Mouse (Mus musculus): ENCODE measurements at regions not wholly inside any gene's neighbourhood (a gene's known extent, or its start where the extent isn't known, plus 50 kb on each side); places are given as distances from the start of the nearest gene placed in this dataset.

DNA sequence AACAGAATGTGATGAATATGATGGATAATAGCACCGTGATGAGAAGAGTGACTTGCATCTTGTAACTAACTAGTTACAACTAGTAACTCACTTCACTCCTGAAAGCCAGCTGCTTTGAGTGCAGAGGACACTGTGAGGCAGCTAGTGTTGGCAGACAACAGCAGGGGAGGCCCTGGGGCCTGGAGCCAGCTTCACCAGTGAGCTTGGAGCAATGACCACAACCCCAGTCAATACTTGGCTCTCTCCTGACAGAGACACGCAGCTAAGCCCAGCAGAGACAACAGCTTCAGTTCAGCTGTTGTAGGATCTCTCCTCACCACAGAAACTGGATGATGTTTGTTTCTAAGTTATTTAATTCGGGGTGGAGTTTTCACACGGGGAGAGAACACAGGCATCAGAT is 209.6 kb upstream of the N4bp1 start:
- H3K4me1 ChIP-seq = no peaks in the 10 kb centered on the region
- no peak overlapping the region for H3K4me2 ChIP-seq (replicated peaks)
- no peak overlapping the region for H3K27ac ChIP-seq (replicated peaks)
- H3K9me3 ChIP-seq = no peaks in the 10 kb centered on the region
- H3K9ac ChIP-seq (replicated peaks) = no peak overlapping the region
- 88% methylated on average over 4 of the region's 4 CpGs for WGBS
- H3K27me3 ChIP-seq = no peaks in the 10 kb centered on the region
- H3K36me3 ChIP-seq = no peaks in the 10 kb centered on the region
- H3K4me3 ChIP-seq = no peak overlapping the region
- no peak for ATAC-seq (ENCODE audit: low FRiP score, low read depth)

GRCm38 (mm10) chr8:87093716-87094115 is 208.7 kb upstream of the N4bp1 start:
- Histone ChIP-seq H3K4me1 (no peaks in the 10 kb centered on the region), H3K27me3 (no peaks in the 10 kb centered on the region), H3K9me3 (no peaks in the 10 kb centered on the region), H3K9ac (replicated peaks) (no peak overlapping the region), H3K4me2 (replicated peaks) (no peak overlapping the region), H3K36me3 (no peaks in the 10 kb centered on the region), H3K4me3 (no peak overlapping the region), H3K27ac (replicated peaks) (no peak overlapping the region)
- no peak for ATAC-seq (ENCODE audit: low FRiP score, low read depth)
- 79% methylated on average over 10 of the region's 10 CpGs for WGBS

- Histone ChIP-seq H3K9me3 (no peaks in the 10 kb centered on the region), H3K27ac (replicated peaks) (no peak overlapping the region), H3K4me3 (no peak overlapping the region), H3K4me1 (no peaks in the 10 kb centered on the region), H3K36me3 (no peaks in the 10 kb centered on the region), H3K4me2 (replicated peaks) (no peak overlapping the region), H3K27me3 (no peaks in the 10 kb centered on the region), H3K9ac (replicated peaks) (no peak overlapping the region)
- no peak for ATAC-seq (ENCODE audit: low FRiP score, low read depth)
- 88% methylated on average over 5 of the region's 5 CpGs for WGBS
Observed at GRCm38 (mm10) chr8:87093081-87093480, 208.0 kb upstream of the N4bp1 start.

DNA sequence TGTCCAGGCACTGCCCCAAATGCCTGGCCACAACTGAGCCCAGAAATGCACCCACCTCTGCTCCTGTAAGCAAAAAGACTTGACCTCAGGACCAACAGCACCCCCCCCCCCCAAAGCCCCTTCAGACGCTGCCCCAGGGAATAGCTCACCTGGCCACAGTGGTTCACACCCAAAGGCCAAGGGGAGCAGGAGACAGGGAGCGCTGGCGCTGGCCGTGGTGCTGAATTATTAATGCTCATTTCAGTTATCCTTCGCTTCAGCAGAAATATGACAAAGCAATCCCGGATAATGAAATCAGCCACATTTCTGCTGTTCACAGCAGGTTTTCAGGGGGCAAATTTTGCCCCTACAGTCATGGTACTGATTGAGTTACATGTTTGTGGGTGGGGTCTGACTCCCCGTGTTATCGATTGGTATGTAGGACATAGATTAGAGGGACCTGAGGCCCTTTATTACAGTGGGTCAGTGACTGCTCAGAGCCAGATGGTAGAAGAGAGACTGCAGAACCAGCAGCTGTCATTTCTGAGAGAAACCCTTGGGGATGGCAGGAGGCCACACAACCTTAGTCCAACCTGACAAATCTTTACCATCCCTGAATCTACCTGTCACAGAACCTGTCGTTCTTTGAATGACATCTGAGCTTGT is 202.5 kb upstream of the N4bp1 start:
- Histone ChIP-seq H3K27ac (replicated peaks) (peak overlapping the region; percentile 60), H3K36me3 (no peaks in the 10 kb centered on the region), H3K9me3 (no peaks in the 10 kb centered on the region), H3K27me3 (no peaks in the 10 kb centered on the region), H3K4me1 (0 out of 2 replicates have a peak, but pooled peaks cover 2% of the 10 kb centered on the region), H3K9ac (replicated peaks) (no peak overlapping the region), H3K4me2 (replicated peaks) (0 out of 2 replicates have a peak overlapping the region, but pooled peaks have one; percentile 7), H3K4me3 (no peak overlapping the region)
- 42% methylated on average over 9 of the region's 9 CpGs for WGBS
- no peak for ATAC-seq (ENCODE audit: low FRiP score, low read depth)

- Histone ChIP-seq H3K27ac (replicated peaks) (no peak overlapping the region), H3K9me3 (no peaks in the 10 kb centered on the region), H3K4me2 (replicated peaks) (no peak overlapping the region), H3K4me1 (no peaks in the 10 kb centered on the region; the same call in 1 of the 2 replicates), H3K27me3 (no peaks in the 10 kb centered on the region), H3K36me3 (no peaks in the 10 kb centered on the region), H3K4me3 (no peak overlapping the region), H3K9ac (replicated peaks) (no peak overlapping the region)
- WGBS = 71% methylated on average over 6 of the region's 6 CpGs
- no peak for ATAC-seq (ENCODE audit: low FRiP score, low read depth)
Observed at GRCm38 (mm10) chr8:87078260-87078659, 193.2 kb upstream of the N4bp1 start.

- Histone ChIP-seq H3K9ac (replicated peaks) (no peak overlapping the region), H3K4me1 (no peaks in the 10 kb centered on the region; the same call in 1 of the 2 replicates), H3K27me3 (no peaks in the 10 kb centered on the region), H3K36me3 (no peaks in the 10 kb centered on the region), H3K27ac (replicated peaks) (no peak overlapping the region), H3K4me3 (no peak overlapping the region), H3K9me3 (no peaks in the 10 kb centered on the region), H3K4me2 (replicated peaks) (no peak overlapping the region)
- 93% methylated on average over 4 of the region's 4 CpGs for WGBS
- no peak for ATAC-seq (ENCODE audit: low FRiP score, low read depth)
Observed at GRCm38 (mm10) chr8:87075921-87076320, 190.9 kb upstream of the N4bp1 start.

DNA sequence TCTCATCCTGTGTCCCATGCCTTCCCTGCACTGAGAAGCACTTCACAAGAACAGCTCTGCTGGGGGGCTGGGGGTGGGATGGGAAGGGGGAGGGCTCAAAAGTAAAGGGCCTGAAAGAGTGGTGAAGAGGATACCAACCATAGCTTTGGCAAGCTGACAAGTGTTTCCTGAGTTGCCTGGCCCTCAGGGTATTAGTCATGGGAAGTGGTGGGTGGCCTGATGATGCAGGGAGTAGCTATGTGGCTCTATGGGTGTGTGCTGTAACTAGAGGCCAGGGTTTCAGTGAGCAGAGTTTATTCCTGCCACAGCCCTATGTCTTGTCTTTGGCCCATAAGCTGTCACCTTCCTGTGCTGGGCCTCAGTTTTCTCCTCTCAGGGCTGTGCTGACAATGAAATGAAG is 186.2 kb upstream of the N4bp1 start:
- ATAC-seq (ENCODE audit: low FRiP score, low read depth) = no peak
- Histone ChIP-seq H3K27ac (replicated peaks) (no peak overlapping the region), H3K9ac (replicated peaks) (no peak overlapping the region), H3K36me3 (no peaks in the 10 kb centered on the region), H3K4me2 (replicated peaks) (no peak overlapping the region), H3K4me3 (no peak overlapping the region), H3K4me1 (no peaks in the 10 kb centered on the region), H3K9me3 (no peaks in the 10 kb centered on the region), H3K27me3 (no peaks in the 10 kb centered on the region)

DNA sequence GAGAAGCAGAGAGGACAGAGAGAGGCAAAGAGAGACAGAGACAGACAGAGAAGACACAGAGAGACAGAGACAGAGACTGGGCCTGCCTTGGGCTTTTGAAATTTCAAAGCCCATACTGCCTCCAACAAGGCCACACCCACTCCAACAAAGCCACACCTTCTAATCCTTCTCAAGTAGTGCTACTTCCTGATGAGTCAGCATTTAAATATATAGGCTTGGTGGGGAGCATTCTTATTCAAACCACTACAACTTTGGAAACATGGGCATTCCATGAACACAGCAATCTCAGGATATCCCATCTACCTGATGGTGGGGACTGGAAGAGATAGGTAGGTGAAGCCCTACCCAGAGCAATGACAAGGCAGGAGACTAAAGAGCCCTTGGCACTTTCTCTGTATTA is 182.0 kb upstream of the N4bp1 start:
- ATAC-seq (ENCODE audit: low FRiP score, low read depth) = no peak

GRCm38 (mm10) chr8:87064768-87065167 is 179.7 kb upstream of the N4bp1 start:
- H3K36me3 ChIP-seq = no peaks in the 10 kb centered on the region
- WGBS = 86% methylated on average over 9 of the region's 9 CpGs
- H3K4me2 ChIP-seq (replicated peaks) = no peak overlapping the region
- no peaks in the 10 kb centered on the region for H3K9me3 ChIP-seq
- no peak for ATAC-seq (ENCODE audit: low FRiP score, low read depth)
- peaks cover 8% of the 10 kb centered on the region for H3K4me1 ChIP-seq
- no peak overlapping the region for H3K4me3 ChIP-seq
- H3K9ac ChIP-seq (replicated peaks) = no peak overlapping the region
- H3K27me3 ChIP-seq = no peaks in the 10 kb centered on the region
- H3K27ac ChIP-seq (replicated peaks) = peak overlapping the region; percentile 54

More for the DNA sequence above, 182.0 kb upstream of the N4bp1 start:
- no peak overlapping the region for H3K4me2 ChIP-seq (replicated peaks)
- no peak overlapping the region for H3K27ac ChIP-seq (replicated peaks)
- no peaks in the 10 kb centered on the region for H3K9me3 ChIP-seq
- H3K36me3 ChIP-seq = no peaks in the 10 kb centered on the region
- H3K4me1 ChIP-seq = peaks cover 8% of the 10 kb centered on the region
- H3K9ac ChIP-seq (replicated peaks) = no peak overlapping the region
- no peak overlapping the region for H3K4me3 ChIP-seq
- no peaks in the 10 kb centered on the region for H3K27me3 ChIP-seq

DNA sequence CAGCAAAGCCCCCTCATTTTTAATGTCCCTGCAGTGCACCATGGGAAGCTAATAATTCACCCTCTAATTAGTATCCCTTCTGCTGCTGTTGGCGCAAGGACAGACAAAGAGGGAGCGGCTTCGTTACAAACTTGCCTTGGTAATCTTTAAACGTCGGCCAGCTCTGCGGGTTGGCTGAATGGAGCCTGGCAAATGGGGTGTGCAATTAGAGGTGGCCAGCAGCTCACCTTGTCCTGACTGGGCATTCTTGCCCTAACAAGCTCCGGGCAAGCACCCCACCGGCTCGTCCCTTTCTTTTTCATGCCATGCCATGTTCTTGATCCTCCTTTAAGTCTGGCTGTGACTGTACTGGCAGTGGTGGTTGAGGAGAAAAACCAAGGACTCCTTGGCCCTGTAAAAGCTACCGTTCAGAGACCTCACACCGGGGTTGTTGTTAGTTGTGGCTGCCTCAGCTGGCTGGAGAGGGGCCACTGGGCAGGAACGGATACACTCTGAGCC is 179.2 kb upstream of the N4bp1 start:
- H3K4me1 ChIP-seq = peaks cover 8% of the 10 kb centered on the region
- H3K27me3 ChIP-seq = no peaks in the 10 kb centered on the region
- peak overlapping the region; percentile 54 for H3K27ac ChIP-seq (replicated peaks)
- no peak overlapping the region for H3K4me3 ChIP-seq
- no peak overlapping the region for H3K4me2 ChIP-seq (replicated peaks)
- no peaks in the 10 kb centered on the region for H3K36me3 ChIP-seq
- H3K9me3 ChIP-seq = no peaks in the 10 kb centered on the region
- no peak overlapping the region for H3K9ac ChIP-seq (replicated peaks)
- no peak; the same call in 1 of the 2 replicates for ATAC-seq (ENCODE audit: low FRiP score, low read depth)
- 63% methylated on average over 12 of the region's 12 CpGs for WGBS

GRCm38 (mm10) chr8:87063588-87063987 is 178.5 kb upstream of the N4bp1 start:
- Histone ChIP-seq H3K27me3 (no peaks in the 10 kb centered on the region), H3K4me1 (peaks cover 8% of the 10 kb centered on the region), H3K9me3 (no peaks in the 10 kb centered on the region), H3K4me3 (no peak overlapping the region), H3K4me2 (replicated peaks) (no peak overlapping the region), H3K27ac (replicated peaks) (peak overlapping the region; percentile 54), H3K36me3 (no peaks in the 10 kb centered on the region), H3K9ac (replicated peaks) (no peak overlapping the region)
- WGBS = 92% methylated on average over 4 of the region's 4 CpGs
- ATAC-seq (ENCODE audit: low FRiP score, low read depth) = no peak

DNA sequence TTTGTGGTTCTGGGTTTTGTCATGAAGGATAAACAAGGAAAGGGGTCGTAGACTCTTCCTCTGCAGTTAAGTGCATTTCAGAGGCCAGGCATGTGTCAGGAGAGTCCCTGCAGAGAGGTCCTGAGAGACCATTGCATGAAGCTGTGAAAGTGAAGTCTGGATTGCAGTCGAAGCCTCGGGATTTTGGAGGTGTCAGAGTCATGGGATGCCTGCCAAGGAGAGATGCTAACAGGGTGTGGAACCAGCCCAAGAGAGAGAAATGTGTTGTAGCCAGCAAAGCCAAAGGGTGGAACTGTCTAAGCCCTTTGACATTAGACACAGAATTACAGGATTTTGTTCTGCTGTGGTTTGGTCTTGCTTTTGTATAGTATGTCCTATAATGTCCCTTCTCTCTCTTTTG is 164.7 kb upstream of the N4bp1 start:
- no peak overlapping the region for H3K4me2 ChIP-seq (replicated peaks)
- no peaks in the 10 kb centered on the region for H3K27me3 ChIP-seq
- WGBS = 67% methylated on average over 3 of the region's 3 CpGs
- no peak for ATAC-seq (ENCODE audit: low FRiP score, low read depth)
- H3K9me3 ChIP-seq = 0 out of 2 replicates have a peak, but pooled peaks cover 2% of the 10 kb centered on the region
- no peak overlapping the region for H3K4me3 ChIP-seq
- no peaks in the 10 kb centered on the region for H3K36me3 ChIP-seq
- no peak overlapping the region for H3K27ac ChIP-seq (replicated peaks)
- no peak overlapping the region for H3K9ac ChIP-seq (replicated peaks)
- no peaks in the 10 kb centered on the region for H3K4me1 ChIP-seq

DNA sequence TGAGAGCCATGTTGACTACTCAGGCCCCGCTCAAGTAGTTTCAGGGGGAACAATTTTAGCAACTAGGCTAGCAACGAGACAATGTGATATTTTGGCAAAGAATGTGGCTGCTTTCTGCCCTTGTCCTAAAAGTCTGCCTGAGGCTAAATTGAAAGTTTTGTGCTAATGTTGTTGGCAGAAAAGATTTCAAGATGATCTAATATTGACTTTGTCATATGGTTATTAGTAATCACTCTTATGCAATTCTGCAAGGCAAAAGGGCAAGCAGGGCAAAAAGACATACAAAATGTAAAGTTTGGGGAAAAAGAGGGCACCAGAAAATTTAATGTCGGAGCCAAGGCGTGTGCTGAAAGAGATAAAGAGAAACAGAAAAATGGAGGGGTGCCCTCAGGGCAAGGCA is 164.1 kb upstream of the N4bp1 start:
- WGBS = 89% methylated on average over 4 of the region's 4 CpGs
- Histone ChIP-seq H3K9me3 (0 out of 2 replicates have a peak, but pooled peaks cover 2% of the 10 kb centered on the region), H3K27me3 (0 out of 2 replicates have a peak, but pooled peaks cover under 1% of the 10 kb centered on the region), H3K9ac (replicated peaks) (no peak overlapping the region), H3K4me3 (no peak overlapping the region), H3K4me1 (no peaks in the 10 kb centered on the region), H3K4me2 (replicated peaks) (no peak overlapping the region), H3K36me3 (no peaks in the 10 kb centered on the region), H3K27ac (replicated peaks) (no peak overlapping the region)
- no peak for ATAC-seq (ENCODE audit: low FRiP score, low read depth)

Data from midbrain, embryonic 12.5 days (tissue).